Mouse (Mus musculus): ENCODE results near the gene Wdr53. TPM values are rescaled to one million over a fixed set of nuclear protein-coding genes. Genes with fewer than 3 reads are reported as not detected.
"Not testable (repeated sequence)": the region's sequence is repeated elsewhere in the genome, so short reads cannot be mapped to it uniquely, and the experiment has no call there.

The Wdr53 gene
- polyA plus RNA-seq, 1 experiment from 2014 or later = 17.7 TPM

GRCm38 (mm10) chr16:32275830-32276229, 28.8 kb downstream of the Wdr53 start:
- WGBS = 69% methylated on average over 1 of the region's 1 CpGs
- Histone ChIP-seq H3K9ac (ENCODE audit: low read depth, low read length) (no peak overlapping the region), H3K9me3 (ENCODE audit: control insufficient read depth, low read length) (peaks cover 7% of the 10 kb centered on the region; the same call in 1 of the 2 replicates), H3K4me1 (ENCODE audit: control insufficient read depth, insufficient read depth, low read length) (peaks cover 6% of the 10 kb centered on the region; the same call in 1 of the 2 replicates), H3K36me3 (ENCODE audit: control insufficient read depth, insufficient read depth, low read length) (peaks cover 3% of the 10 kb centered on the region; the same call in 1 of the 2 replicates), H3K4me2 (replicated peaks; ENCODE audit: low read depth, low read length) (no peak overlapping the region), H3K4me3 (ENCODE audit: low read length) (no peak overlapping the region), H3K27me3 (ENCODE audit: control insufficient read depth, insufficient read depth, low read length) (no peaks in the 10 kb centered on the region), H3K27ac (ENCODE audit: low read depth, low read length) (no peak overlapping the region)
- ATAC-seq (ENCODE audit: low FRiP score, low TSS enrichment) = no peak

GRCm38 (mm10) chr16:32277308-32278256, 30.6 kb downstream of the Wdr53 start, which contains the start of gene Rnf168:
Gene Rnf168, plus strand, starts transcription at chr16:32277459.
- under 1% methylated on average over 75 of the region's 75 CpGs for WGBS

DNA sequence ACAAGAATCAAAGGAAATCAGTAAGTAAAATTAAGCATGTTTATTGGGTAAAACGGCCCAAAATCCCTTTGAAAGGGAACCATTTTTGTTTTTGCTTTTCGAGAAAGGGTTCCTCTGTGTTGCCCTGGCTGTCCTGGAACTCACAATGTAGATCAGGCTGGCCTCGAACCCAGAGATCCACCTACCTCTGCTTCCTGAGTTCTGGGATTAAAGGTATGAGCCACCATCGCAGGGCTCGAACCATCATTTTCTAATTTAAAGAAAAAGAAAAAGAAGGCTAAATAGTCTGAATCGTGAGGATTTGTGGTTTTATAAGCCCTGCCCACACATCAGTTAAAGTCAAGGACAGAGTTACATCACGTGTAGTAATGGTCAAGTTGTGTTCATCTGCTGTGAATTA, 31.4 kb downstream of the Wdr53 start:
- H3K36me3 ChIP-seq (ENCODE audit: control insufficient read depth, insufficient read depth, low read length) = peaks cover 13% of the 10 kb centered on the region; the same call in 1 of the 2 replicates
- H3K9me3 ChIP-seq (ENCODE audit: control insufficient read depth, low read length) = peaks cover 7% of the 10 kb centered on the region; the same call in 1 of the 2 replicates
- 54% methylated on average over 7 of the region's 7 CpGs for WGBS
- H3K9ac ChIP-seq (ENCODE audit: low read depth, low read length) = peak overlapping the region; percentile 94
- H3K27ac ChIP-seq (ENCODE audit: low read depth, low read length) = peak overlapping the region; percentile 97; the same call in 1 of the 2 replicates
- H3K4me2 ChIP-seq (replicated peaks; ENCODE audit: low read depth, low read length) = peak overlapping the region; percentile 54
- no peaks in the 10 kb centered on the region for H3K27me3 ChIP-seq (ENCODE audit: control insufficient read depth, insufficient read depth, low read length)
- peak overlapping the region; percentile 87 for H3K4me3 ChIP-seq (ENCODE audit: low read length)
- no peak for ATAC-seq (ENCODE audit: low FRiP score, low TSS enrichment)
- H3K4me1 ChIP-seq (ENCODE audit: control insufficient read depth, insufficient read depth, low read length) = peaks cover 6% of the 10 kb centered on the region; the same call in 1 of the 2 replicates

More at GRCm38 (mm10) chr16:32277308-32278256, 30.6 kb downstream of the Wdr53 start, which contains the start of gene Rnf168:
- H3K4me3 ChIP-seq (ENCODE audit: low read length) = peak within 1 kb of the TSS; percentile 87
- peak within 1 kb of the TSS; percentile 97 for H3K27ac ChIP-seq (ENCODE audit: low read depth, low read length)
- peaks cover 7% of the 10 kb centered on the region; the same call in 1 of the 2 replicates for H3K9me3 ChIP-seq (ENCODE audit: control insufficient read depth, low read length)
- H3K36me3 ChIP-seq (ENCODE audit: control insufficient read depth, insufficient read depth, low read length) = peaks cover 5% of the 10 kb centered on the region; the same call in 1 of the 2 replicates
- H3K27me3 ChIP-seq (ENCODE audit: control insufficient read depth, insufficient read depth, low read length) = no peaks in the 10 kb centered on the region
- ATAC-seq (ENCODE audit: low FRiP score, low TSS enrichment) = peak; percentile 94
- H3K4me1 ChIP-seq (ENCODE audit: control insufficient read depth, insufficient read depth, low read length) = peaks cover 6% of the 10 kb centered on the region; the same call in 1 of the 2 replicates
- peak within 1 kb of the TSS; percentile 54 for H3K4me2 ChIP-seq (replicated peaks; ENCODE audit: low read depth, low read length)
- H3K9ac ChIP-seq (ENCODE audit: low read depth, low read length) = peak within 1 kb of the TSS; percentile 94

DNA sequence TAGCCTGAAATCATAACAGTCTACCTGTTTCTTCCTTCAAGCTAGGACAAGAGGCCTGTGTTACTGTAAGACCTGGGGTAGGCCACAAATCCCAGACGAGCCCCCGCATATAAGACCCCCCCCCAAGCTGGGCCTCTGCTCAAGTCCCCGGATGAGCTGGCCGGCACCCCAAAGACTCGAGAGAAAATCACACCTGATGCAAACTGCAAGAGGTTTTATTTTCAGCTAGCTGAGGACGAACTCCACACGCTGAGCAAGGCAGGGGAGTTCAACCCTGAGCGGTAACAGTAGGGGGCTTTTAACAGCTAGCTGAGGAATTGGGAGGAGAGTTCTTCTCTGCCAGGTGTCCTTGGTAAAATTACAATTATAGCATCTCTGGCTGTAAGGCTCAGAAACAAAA, 33.2 kb downstream of the Wdr53 start:
- Histone ChIP-seq H3K4me2 (replicated peaks; ENCODE audit: low read depth, low read length) (no peak overlapping the region), H3K36me3 (ENCODE audit: control insufficient read depth, insufficient read depth, low read length) (peaks cover 31% of the 10 kb centered on the region)

GRCm38 (mm10) chr16:32282608-32283007, 35.6 kb downstream of the Wdr53 start:
- Histone ChIP-seq H3K4me3 (ENCODE audit: low read length) (no peak overlapping the region), H3K27me3 (ENCODE audit: control insufficient read depth, insufficient read depth, low read length) (no peaks in the 10 kb centered on the region), H3K4me2 (replicated peaks; ENCODE audit: low read depth, low read length) (no peak overlapping the region), H3K4me1 (ENCODE audit: control insufficient read depth, insufficient read depth, low read length) (0 out of 2 replicates have a peak, but pooled peaks cover 6% of the 10 kb centered on the region), H3K36me3 (ENCODE audit: control insufficient read depth, insufficient read depth, low read length) (peaks cover 53% of the 10 kb centered on the region), H3K27ac (ENCODE audit: low read depth, low read length) (no peak overlapping the region), H3K9ac (ENCODE audit: low read depth, low read length) (no peak overlapping the region), H3K9me3 (ENCODE audit: control insufficient read depth, low read length) (peaks cover 7% of the 10 kb centered on the region; the same call in 1 of the 2 replicates)
- ATAC-seq (ENCODE audit: low FRiP score, low TSS enrichment) = no peak

More for the DNA sequence above, 33.2 kb downstream of the Wdr53 start:
- Histone ChIP-seq H3K4me3 (ENCODE audit: low read length) (no peak overlapping the region; the same call in 1 of the 2 replicates), H3K9me3 (ENCODE audit: control insufficient read depth, low read length) (peaks cover 7% of the 10 kb centered on the region; the same call in 1 of the 2 replicates), H3K4me1 (ENCODE audit: control insufficient read depth, insufficient read depth, low read length) (peaks cover 6% of the 10 kb centered on the region; the same call in 1 of the 2 replicates), H3K9ac (ENCODE audit: low read depth, low read length) (no peak overlapping the region), H3K27me3 (ENCODE audit: control insufficient read depth, insufficient read depth, low read length) (no peaks in the 10 kb centered on the region), H3K27ac (ENCODE audit: low read depth, low read length) (no peak overlapping the region)
- ATAC-seq (ENCODE audit: low FRiP score, low TSS enrichment) = no peak
- 95% methylated on average over 8 of the region's 8 CpGs for WGBS

DNA sequence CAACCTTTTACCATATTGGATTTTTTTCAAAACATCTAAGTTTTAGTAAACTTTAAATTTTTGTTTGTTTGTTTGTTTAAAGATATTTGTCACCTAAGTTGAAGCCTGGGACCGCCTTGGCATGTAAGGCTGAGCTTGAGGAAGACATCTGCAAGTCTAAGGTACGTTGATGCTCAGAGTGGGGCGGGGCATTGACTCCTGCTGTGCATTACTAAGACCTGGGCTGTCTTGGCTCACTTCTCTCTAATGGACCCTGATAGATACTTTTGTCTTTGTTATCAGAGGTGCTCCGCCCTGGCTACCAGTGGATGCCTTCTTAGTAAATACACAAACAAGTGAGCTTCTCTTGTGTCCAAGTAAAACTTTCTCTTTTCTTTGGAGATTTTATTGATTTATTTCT, 44.8 kb downstream of the Wdr53 start:
- H3K27me3 ChIP-seq (ENCODE audit: control insufficient read depth, insufficient read depth, low read length) = no peaks in the 10 kb centered on the region
- no peak overlapping the region for H3K27ac ChIP-seq (ENCODE audit: low read depth, low read length)
- 97% methylated on average over 4 of the region's 4 CpGs for WGBS
- H3K36me3 ChIP-seq (ENCODE audit: control insufficient read depth, insufficient read depth, low read length) = peaks cover 52% of the 10 kb centered on the region
- no peak for ATAC-seq (ENCODE audit: low FRiP score, low TSS enrichment)
- no peaks in the 10 kb centered on the region for H3K9me3 ChIP-seq (ENCODE audit: control insufficient read depth, low read length)
- H3K4me2 ChIP-seq (replicated peaks; ENCODE audit: low read depth, low read length) = no peak overlapping the region
- no peaks in the 10 kb centered on the region for H3K4me1 ChIP-seq (ENCODE audit: control insufficient read depth, insufficient read depth, low read length)
- no peak overlapping the region for H3K4me3 ChIP-seq (ENCODE audit: low read length)
- no peak overlapping the region for H3K9ac ChIP-seq (ENCODE audit: low read depth, low read length)

DNA sequence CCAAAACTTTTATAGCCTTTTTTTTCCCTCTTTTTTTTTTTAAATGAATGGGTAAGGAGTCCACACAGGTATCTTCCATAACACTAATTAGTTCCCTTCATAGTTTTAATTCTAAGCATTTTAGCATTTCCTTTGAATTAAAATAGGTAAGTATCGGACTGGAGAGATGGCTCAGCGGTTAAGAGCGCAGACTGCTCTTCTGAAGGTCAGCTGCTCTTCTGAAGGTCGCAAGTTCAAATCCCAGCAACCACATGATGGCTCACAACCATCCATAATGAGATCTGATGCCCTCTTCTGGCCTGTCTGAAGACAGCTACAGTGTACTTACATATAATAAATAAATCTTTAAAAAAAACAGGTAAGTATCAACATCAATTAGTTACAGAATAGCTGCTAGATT, 52.6 kb downstream of the Wdr53 start:
- not testable (repeated sequence) for H3K9ac ChIP-seq (ENCODE audit: low read depth, low read length); H3K27ac ChIP-seq (ENCODE audit: low read depth, low read length); ATAC-seq (ENCODE audit: low FRiP score, low TSS enrichment); H3K4me3 ChIP-seq (ENCODE audit: low read length); H3K4me2 ChIP-seq (replicated peaks; ENCODE audit: low read depth, low read length); H3K9me3 ChIP-seq (ENCODE audit: control insufficient read depth, low read length); H3K4me1 ChIP-seq (ENCODE audit: control insufficient read depth, insufficient read depth, low read length); H3K27me3 ChIP-seq (ENCODE audit: control insufficient read depth, insufficient read depth, low read length)
- H3K36me3 ChIP-seq (ENCODE audit: control insufficient read depth, insufficient read depth, low read length) = peaks cover 45% of the 10 kb centered on the region
- 98% methylated on average over 4 of the region's 4 CpGs for WGBS

- Histone ChIP-seq H3K27me3 (ENCODE audit: control insufficient read depth, insufficient read depth, low read length) (no peaks in the 10 kb centered on the region), H3K9me3 (ENCODE audit: control insufficient read depth, low read length) (no peaks in the 10 kb centered on the region), H3K9ac (ENCODE audit: low read depth, low read length) (no peak overlapping the region), H3K4me1 (ENCODE audit: control insufficient read depth, insufficient read depth, low read length) (no peaks in the 10 kb centered on the region), H3K36me3 (ENCODE audit: control insufficient read depth, insufficient read depth, low read length) (peaks cover 22% of the 10 kb centered on the region), H3K4me2 (replicated peaks; ENCODE audit: low read depth, low read length) (no peak overlapping the region), H3K4me3 (ENCODE audit: low read length) (no peak overlapping the region), H3K27ac (ENCODE audit: low read depth, low read length) (no peak overlapping the region)
- WGBS = 42% methylated on average over 1 of the region's 1 CpGs
- no peak for ATAC-seq (ENCODE audit: low FRiP score, low TSS enrichment)
Observed at GRCm38 (mm10) chr16:32303046-32303445, 56.0 kb downstream of the Wdr53 start.

DNA sequence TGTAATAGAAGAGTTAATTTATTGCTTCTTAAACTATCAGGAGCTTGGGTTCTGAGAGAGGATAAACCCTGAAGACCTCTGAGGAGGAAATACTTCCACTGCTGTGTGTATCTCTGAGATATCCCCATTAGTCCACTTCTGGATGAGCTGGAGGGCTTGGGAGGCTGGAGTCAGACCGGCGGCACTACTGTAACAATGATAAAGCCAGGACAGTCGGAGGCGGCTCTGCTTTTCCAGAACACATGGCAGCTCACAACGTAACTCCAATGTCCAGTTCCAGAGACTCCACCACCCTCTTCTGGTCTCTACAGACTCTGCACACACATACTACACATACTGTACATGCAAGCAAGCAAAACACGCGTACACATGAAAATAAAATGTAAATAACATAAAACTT, 56.9 kb downstream of the Wdr53 start:
- no peak overlapping the region for H3K4me2 ChIP-seq (replicated peaks; ENCODE audit: low read depth, low read length)
- no peak overlapping the region for H3K4me3 ChIP-seq (ENCODE audit: low read length)
- 96% methylated on average over 7 of the region's 7 CpGs for WGBS
- peaks cover 14% of the 10 kb centered on the region for H3K36me3 ChIP-seq (ENCODE audit: control insufficient read depth, insufficient read depth, low read length)
- no peaks in the 10 kb centered on the region for H3K27me3 ChIP-seq (ENCODE audit: control insufficient read depth, insufficient read depth, low read length)
- H3K9me3 ChIP-seq (ENCODE audit: control insufficient read depth, low read length) = no peaks in the 10 kb centered on the region
- H3K27ac ChIP-seq (ENCODE audit: low read depth, low read length) = no peak overlapping the region
- no peak overlapping the region for H3K9ac ChIP-seq (ENCODE audit: low read depth, low read length)
- no peaks in the 10 kb centered on the region for H3K4me1 ChIP-seq (ENCODE audit: control insufficient read depth, insufficient read depth, low read length)
- ATAC-seq (ENCODE audit: low FRiP score, low TSS enrichment) = no peak
